Mouse (Mus musculus): ENCODE data around the gene Fbxl17.

Gene Fbxl17

DNA sequence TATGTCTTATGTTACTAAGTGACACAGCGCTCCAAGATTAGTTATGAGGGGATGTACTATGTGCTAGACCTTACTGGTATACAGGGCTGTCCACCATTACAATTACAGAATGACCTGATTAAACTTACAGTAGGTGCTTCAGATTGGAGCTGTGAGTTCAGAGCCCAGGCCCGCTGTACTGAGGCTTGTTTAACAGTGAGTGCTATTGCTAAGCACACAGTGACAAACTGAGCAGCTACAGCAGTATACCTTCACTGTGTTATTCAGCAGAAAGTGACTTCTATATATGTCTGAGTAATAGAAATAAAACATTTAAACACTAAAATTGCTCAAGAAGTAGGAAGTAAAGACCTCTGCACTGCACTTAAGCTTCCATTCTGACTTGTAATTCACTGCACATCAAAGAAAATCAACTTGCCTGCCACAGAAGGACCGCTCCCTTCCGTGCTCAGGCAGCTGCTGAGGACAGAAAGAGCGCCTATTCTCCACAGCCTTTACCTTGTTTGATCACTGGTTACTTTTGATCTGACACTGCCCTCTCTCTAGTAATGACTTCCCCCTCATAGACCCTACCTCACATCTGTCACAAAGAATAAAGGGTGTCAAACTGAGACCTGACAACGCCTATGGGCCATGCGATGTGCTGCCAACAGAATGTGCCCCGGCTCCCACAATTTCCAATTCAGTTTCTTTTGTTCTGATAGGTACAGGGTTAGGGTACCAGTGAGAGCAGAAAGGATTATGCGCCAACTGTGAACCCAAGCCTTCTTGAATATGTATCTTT, 39.9 kb downstream of the Fbxl17 start:
- DNase-seq (ENCODE audit: low read depth, low spot score): no peak

DNA sequence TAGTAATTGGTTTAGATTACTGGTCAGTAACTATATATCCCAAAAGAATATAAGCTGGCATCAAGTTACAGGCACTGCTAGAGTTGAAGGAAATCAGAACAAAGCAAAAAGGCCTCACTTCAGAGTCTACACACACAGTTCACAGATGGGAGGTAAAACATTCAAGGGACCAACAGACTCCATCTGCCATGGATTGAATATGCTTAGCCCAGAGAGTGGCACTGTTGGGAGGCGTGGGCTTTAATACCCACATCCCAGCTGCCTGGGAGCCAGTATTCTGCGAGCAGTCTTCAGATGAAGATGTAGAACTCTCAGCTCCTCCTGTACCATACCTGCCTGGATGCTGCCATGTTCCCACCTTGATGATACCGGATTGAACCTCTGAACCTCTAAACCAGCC, 41.8 kb downstream of the Fbxl17 start:
- DNase-seq (ENCODE audit: low read depth, low spot score): no peak

DNA sequence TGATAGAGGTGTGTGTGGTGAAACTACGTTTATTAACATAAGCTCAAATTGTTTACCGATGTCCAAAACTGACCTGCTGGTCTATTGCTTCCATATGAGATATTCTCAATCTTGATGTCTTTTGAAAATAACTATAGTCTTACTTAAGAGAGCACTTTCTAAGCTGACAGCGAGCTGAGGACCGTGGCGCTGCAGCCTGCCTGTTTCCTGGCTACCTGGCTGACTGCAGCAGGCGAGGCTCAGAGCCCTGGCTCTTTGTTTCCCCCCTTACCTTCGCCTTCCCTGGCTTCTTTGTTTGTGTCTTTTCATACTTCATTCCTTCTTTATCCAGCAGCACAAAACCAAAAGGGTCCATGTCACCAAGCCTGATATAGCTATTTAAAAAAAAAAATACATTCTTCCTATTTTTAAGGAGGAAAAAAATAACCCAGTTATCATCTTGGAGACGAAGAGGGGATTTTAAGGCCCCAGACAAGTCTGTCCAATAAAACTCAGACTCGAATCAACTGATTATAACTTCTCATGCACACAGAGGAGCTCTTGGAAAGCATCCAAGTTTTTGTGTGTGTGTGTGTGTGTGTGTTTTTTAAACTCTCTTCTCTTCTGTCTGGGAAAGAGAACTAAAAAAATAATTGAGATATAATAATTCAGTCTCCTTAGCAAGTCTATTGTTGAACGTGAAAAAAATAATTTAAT, 48.4 kb downstream of the Fbxl17 start:
- DNase-seq (ENCODE audit: low read depth, low spot score): no peak

DNA sequence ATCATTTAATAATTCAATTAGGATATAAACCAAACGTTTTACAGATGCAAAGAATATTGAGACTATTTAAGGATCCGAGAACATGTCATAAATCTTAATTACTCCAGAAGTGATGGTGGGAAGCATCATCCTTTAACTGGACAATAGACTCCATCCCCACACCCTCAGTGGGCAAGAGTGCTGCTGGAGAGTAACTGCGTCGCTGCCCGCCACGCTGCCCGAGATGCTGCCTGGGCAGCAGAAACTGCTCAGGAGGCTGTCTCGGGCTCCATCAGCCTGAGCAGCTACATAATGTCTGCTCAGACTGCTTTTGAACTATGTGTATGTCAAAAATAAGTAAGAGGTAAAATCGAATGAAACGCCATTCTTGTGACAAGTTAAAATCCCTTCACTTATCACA, 52.1 kb downstream of the Fbxl17 start:
- no peak for DNase-seq (ENCODE audit: low read depth, low spot score)

DNA sequence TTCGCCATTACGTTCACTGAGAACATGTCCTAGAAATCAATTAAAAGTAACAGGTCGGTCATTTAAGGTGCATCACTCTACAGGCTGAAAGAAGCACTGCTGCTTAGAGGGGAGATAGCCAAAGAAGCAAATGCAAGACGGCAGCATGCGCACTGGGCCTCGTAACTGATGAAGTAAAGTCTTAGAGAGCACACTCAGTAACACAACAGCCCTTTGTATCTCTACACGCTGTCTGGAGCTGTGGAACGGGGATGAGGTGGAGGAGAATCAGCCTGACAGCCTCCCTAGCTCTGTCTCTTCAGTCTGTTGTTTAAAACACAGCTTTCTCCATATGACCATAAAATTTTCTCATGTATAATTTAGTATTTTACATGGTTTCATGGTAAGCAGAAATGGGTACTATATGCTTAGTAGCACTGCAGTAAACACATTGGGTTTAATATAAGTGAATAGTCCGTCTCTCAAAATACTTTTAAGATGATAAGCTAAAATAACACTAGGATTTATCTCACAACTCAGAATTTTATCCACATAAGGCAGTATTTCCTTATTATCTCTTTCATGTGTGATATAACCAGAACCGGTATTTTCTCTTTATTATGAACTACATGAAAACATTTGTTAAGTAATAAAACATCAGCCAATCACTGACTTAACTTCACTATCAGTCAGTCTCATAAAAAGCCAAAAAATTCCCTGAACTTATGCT, 52.7 kb downstream of the Fbxl17 start:
- DNase-seq (ENCODE audit: low read depth, low spot score): no peak

DNA sequence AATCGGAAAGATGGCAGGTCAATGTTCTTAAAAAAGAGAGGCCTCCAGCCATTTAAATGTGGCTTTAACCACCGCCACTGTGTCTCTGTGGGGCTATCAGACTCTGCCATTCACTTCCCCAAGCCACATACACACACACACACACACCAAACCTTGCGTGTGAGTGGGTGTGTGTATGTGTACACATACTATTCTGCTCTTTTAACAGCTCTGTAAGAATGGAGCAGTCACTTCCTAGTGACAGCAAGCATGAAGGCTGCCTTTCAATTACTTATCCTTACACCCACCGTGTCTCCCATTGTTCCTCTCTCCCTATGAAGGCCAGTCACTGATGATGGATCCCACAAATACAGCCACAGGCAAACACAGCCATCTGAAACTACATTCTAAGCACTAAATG, 54.6 kb downstream of the Fbxl17 start:
- no peak for DNase-seq (ENCODE audit: low read depth, low spot score)

DNA sequence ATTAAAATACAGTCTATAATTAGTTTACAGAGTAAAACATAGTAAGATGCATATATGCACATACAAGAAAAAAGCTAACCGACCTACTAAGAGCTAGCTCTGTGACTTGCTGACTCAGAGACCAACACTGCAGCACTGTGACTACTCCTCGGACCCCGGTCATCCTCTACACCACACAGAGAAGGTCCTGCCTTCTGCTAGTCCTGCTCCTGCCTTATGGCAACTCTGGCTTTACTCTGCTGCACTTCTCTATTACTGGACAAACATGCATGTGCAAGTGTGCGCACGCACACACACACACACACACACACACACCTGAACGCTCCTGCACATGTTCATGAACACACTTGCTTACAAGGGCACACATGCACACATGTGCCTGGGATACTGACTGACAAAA, 62.4 kb downstream of the Fbxl17 start:
- no peak for DNase-seq (ENCODE audit: low read depth, low spot score)

DNA sequence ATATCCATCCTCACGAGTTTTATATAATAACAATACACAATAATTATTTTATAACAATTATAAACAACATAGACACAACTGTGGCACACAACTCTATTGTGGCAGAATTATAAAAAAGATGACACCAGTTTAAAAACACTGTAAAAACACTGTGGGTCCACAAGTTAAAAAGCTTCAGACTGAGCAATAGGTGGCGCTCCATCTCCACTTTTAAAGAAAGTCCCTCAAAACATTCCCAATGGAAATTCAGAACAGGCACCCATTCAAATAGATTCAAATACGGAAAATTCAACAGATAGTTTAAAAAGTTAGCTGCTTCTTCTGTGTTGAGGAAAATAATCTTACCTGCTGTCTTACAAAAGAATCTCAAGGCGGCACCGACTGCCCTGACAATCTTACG, 65.7 kb downstream of the Fbxl17 start:
- DNase-seq (ENCODE audit: low read depth, low spot score): peak; percentile 39

DNA sequence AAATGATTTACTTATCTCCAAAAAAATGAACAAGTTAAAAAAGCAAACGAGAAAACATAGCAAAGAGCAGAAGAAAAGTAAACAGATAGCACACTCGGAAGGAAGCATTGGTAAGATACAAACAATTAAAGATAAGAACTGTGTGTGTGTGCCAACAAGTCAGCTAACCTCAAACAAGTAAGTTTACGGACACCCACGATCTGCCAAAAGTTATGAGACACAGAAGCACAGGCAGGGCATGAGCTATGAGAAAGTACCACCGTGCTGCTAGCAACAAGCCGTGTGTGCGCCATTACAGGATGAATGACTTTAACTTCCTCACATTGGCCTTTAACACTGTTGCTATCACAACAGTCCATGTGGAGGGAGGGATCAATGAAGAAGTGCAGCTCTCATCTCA, 68.2 kb downstream of the Fbxl17 start:
- DNase-seq (ENCODE audit: low read depth, low spot score): no peak

DNA sequence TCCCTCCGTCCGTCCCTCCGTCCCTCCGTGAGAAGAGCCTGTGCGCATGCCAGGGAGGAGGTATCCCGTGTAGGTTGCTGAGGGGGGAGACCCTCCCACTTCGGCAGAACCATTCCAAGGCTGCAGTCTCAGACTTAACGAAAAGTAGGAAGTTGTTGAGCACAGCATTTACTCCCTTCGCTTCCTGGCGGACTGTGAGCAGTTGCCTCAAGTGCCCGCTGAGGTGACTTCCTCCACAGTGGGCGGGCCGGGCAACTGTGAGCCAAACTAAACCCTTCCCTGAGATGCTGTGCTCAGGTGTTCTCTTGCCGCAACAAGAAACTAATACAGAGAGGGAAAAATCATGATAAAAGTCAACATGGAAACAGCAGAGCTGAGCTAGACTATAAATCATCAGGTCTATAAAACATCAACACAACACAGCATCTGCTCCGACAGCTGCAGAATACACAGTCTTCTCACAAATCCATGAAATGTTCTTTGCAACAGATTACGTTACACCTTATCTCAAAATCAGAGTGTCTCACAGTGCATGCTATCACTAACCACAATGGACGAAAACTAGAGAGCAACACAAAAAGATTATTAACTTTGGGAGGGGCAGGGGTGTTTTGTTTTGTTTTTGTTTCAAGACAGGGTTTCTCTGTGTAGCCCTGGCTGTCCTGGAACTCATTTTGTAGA, 69.3 kb downstream of the Fbxl17 start:
- DNase-seq (ENCODE audit: low read depth, low spot score): no peak

DNA sequence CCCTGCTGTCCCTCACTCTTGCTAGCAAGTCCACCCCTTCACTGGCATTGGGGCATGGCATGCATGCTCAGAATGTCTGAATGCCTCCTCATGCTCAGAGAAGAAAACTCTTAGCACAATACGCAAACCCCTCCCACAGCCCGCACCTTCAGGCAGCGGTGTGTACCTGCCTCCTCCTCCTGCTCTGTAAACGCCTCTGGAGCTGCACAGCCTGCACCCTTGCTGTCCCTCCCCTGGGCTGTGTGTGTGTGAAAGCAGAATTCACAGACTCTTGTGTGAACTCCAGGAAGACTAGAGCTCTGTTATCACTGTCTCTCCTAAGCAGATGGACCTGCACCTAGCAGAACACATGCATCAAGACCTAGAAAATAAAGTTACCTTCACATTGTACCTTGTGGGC, 76.0 kb downstream of the Fbxl17 start:
- no peak for DNase-seq (ENCODE audit: low read depth, low spot score)

DNA sequence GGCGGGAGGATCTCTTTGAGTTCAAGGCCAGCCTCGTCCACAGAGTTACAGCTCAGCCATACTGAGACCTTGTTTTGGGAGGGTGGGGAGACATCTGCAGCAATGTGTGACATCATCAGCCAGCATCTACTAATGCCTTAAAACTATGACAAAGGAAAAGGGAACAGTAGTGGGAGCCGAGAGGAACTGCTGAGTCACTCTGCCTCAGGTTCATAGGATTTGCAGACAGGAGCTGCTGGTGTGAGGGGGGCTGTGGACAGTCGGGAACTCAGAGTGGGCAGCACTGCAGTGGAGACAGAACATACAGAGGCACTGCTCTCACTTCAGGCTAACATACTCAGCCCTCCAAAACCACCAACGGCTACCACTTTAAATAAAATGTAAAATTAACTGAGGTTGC, 77.1 kb downstream of the Fbxl17 start:
- DNase-seq (ENCODE audit: low read depth, low spot score): no peak

DNA sequence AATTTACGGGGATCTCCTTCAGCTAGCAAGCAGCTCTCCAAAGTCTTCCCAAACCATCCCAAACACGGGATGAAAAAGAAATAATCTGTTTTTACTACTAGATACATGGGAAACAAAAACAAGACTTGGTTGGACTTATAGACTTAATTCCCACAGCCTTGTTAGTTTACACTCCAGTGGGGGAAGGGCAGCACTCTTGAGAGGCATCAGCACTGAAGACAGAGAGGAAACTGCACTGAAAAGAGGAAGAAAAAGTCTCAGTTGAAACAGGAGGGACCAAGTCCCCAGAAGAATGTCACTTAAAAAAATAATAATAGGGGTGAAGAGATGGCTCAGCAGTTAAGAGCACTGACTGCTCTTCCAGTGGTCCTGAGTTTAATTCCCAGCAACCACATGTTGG, 78.0 kb downstream of the Fbxl17 start:
- DNase-seq (ENCODE audit: low read depth, low spot score): no peak

DNA sequence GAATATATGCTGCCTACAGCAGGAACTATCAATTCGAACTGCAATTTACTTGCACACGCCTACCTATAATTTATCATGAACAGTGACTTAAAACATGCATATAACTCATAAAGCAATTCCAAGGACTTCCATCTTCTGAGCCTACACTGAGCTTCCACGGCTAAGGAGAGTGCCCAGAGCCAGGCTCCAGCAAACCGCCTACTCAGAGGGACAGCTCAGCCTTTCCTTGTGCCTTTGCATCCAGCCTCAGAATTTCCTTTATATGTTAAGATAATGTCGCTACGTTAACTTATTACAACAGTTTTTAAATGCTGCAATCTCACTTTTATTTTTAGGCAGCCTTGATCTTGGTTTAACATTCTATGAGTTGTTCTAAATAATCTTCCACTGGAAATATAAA, 80.3 kb downstream of the Fbxl17 start:
- DNase-seq (ENCODE audit: low read depth, low spot score): no peak

DNA sequence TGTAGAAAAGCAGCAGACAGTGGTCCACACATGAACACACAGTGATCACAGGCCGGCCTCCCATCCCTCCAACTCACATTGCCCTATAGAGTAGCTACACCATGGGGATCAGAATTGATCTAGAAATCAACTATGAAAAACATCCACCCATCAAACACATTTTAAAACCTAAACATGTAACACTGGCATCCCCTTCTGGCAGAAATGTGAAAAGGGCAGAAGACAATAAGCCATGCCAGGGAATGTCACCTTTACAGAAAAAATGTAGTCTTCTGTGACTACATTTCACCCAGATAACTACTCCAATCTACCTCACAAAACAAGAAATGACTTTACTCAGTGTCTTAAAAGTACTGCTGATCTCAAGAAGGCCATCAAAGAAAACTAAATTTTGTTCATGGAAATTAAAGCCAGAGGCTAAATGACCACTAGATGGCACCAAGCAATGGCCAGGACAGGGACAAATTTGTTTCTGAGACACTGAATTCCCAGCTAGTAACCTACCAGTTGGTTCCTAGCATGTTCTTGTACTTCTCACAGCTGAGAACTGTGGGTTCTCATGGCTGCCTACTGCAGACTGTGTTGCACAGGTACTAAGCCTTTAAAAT, 85.7 kb downstream of the Fbxl17 start:
- DNase-seq (ENCODE audit: low read depth, low spot score): no peak

DNA sequence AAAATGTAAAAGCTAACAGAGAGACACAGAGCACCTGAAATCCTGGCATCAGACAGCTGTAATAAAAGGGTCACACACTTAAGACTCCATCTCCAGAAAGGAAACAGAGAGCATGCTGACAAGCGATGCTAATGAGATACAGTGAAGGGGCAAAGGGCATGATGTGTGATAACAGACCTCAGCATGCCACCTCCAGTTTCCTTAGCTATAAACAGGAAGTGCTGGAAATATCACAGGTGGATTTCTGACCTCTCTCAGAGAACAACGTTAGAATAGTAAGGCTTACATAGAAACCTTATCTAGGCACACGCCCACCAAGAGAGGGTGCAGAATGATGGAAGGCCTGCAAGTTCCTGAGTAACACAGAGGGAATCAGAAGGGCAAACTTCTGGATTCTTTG, 88.3 kb downstream of the Fbxl17 start:
- DNase-seq (ENCODE audit: low read depth, low spot score): no peak

DNA sequence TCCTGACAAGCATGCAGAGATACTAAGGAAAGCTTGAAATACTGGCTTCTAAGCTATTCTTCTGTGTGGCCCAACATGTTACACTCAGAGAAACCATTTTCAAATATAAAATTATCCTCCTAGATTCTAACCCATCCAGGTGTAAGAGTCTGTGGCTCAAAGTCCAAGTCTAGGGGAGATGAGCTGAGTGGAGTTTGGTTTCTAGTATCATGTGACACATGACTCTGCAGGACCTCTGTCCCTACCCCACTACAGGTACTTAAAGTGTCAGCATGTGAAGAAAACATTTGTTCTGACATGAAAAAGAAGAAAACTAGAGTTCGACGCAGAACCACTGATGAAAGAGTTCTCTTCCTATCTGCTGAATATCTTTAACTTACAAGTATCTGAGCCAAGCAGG, 89.7 kb downstream of the Fbxl17 start:
- DNase-seq (ENCODE audit: low read depth, low spot score): no peak

DNA sequence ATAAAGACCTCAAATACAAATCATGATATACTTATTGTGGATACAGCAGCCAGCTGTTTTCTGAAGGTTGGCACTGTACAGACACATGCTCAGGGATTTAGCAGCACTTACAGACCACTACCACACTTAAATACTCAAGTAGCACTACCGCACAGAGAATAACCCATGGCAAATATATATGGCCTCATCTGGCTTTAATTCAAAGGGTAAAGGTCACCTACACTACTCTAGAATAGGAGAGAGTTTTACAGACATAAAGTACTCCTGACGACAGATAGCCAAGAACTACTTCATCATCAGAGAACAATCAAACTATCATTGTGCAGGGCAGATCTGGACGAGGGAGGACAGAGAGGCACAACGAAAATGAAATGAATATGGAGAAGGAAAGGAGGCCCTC, 93.9 kb downstream of the Fbxl17 start:
- DNase-seq (ENCODE audit: low read depth, low spot score): no peak

DNA sequence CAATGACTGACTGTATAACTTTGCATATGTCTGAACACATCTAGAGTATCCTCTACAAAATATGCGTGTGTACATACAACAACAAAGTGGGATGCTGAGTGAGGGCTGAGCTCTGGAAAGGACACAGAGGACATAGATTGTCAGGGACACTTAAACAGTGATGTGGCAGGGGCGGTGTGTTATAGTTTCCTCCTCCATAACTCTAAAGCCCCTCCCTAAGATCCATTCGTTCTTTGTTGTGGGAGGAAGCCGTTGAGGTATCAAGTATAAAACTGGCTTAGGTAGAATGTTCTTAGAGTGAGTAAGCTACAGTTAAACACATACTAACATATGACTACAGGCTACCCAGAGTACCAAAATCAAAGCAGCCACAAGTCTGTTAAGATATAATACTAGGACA, 94.3 kb downstream of the Fbxl17 start:
- DNase-seq (ENCODE audit: low read depth, low spot score): no peak

DNA sequence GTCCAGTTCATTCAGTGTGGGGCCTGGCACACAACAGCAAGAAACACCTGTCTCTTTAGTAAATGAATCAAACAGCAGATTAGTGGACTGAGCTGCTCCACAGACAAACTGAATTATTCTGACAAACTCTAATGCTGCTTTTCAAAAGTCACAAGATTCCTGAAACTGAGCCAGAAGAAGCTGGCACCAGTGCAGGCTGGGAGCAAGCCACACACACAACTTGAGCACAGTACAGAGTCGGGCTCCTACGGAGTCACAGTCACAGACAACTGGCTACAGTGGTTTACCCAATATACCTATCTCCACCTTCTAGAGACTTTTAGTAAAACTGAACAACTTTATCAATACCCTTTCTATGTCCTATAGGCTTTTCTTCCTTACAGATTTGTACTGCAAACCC, 94.8 kb downstream of the Fbxl17 start:
- no peak for DNase-seq (ENCODE audit: low read depth, low spot score)

DNA sequence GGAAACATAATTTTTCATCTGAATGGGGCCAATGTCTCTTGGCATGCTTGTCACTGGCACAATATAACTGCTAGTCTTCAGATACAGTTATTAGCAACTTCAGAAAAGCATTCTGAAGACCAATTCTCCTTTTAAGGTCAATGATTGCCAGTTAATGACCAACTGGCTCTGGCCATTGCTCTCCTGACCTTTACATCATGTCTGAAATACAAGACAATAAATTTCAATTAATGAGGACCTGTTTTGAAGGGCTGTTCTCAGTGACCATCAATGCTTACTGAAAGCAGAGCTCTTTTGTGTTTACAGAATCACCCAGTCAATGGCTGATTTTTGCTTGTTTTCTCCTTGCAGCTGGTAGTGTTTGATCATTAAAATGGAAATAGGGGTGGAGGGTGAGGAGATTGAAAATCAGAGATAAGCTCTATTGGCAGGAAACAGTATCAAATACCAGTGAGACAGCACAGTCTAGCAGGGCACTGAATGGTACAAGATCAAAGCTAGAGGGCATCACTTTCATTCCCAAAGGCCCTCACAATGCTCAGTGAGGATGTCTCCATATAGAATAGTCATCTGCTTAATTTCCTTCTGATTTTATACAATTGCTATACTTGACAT, 95.9 kb downstream of the Fbxl17 start:
- DNase-seq (ENCODE audit: low read depth, low spot score): no peak

All from brain, embryonic 18.5 days (tissue).